Mouse (Mus musculus): ENCODE results near the gene Hist1h4b. TPM values are rescaled to one million over a fixed set of nuclear protein-coding genes. Genes with fewer than 3 reads are reported as not detected.

The Hist1h4b gene
- total and polyA plus RNA-seq, 3 experiments: 3.9 to 65.2 (median 64.3) TPM

- DNase-seq: no peak
Observed at GRCm38 (mm10) chr13:23799405-23799804, 42.6 kb downstream of the Hist1h4b start.

GRCm38 (mm10) chr13:23804532-23804931 lies 47.7 kb downstream of the Hist1h4b start:
- no peak for DNase-seq

DNA sequence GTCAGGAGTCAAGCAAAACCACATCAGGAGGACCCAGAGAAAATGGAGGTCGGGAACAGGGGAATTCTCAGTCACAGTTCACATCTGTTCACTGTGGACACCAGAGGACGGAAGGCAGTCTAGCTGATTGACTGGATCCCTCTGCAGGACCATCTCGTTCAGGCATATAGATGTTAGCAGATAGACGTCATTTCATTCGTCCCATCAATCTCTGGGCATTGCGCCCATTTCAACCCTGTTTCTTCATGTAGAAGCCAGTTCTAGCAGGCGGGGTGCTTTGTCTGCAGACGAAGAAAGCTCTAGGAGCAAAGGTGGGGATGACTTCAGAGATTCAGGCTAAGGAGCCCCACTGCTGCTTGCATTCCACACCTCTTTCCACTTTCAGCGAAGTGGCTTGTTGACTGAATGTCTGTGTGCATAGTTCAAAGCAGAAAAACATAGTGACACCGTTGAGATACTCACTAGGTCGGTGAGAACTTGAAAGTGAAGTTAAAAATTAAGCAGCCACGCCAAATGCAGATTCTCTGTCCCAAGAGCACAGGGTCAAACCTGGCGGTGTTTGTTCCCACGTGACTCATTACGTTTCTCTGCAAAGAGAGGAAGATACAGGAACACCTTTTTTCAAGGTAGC lies 49.7 kb downstream of the Hist1h4b start, which contains the start of gene Slc17a2:
Slc17a2 (plus strand) TSS at position 572 of the 631 bp plus-strand sequence.
- no peak for DNase-seq

Small RNA genes within 50 kb of the gene (microRNA-seq; reads per million reads assigned to microRNA genes)
- gene Gm44314 (0 reads per million in 2 experiments), gene Gm44484 (0 reads per million in 2 experiments)

Other genes starting within 250 kb of the Hist1h4b start
Only the 30 nearest of the 37 such genes appear.
- 1 to 10 TPM; 2.4 to 3.4 TPM for gene Hist1h1d, start 203.8 kb upstream of the Hist1h4b start, total RNA-seq (2021)
- gene Hist1h1d, start 203.8 kb upstream of the Hist1h4b start, polyA plus RNA-seq (2012; rRNA removed): not detected in 2 replicates
- 10 to 100 TPM; 41.4 to 51.2 TPM for gene Hist1h3e, start 194.6 kb upstream of the Hist1h4b start, total RNA-seq (2021)
- gene Hist1h3e, start 194.6 kb upstream of the Hist1h4b start, polyA plus RNA-seq (2012; rRNA removed): 12.8 and 14.0 TPM in 2 replicates
- 1 to 10 TPM; 2.7 to 4.9 TPM for gene Hist1h2ae, start 185.8 kb upstream of the Hist1h4b start, total RNA-seq (2021)
- 0.90 and 3.7 TPM in 2 replicates for gene Hist1h2ae, start 185.8 kb upstream of the Hist1h4b start, polyA plus RNA-seq (2012; rRNA removed)
- 10 to 100 TPM; 41.1 to 60.2 TPM for gene Hist1h2bg, start 185.6 kb upstream of the Hist1h4b start, total RNA-seq (2021)
- 25.3 and 27.0 TPM in 2 replicates for gene Hist1h2bg, start 185.6 kb upstream of the Hist1h4b start, polyA plus RNA-seq (2012; rRNA removed)
- 10 to 100 TPM; 17.9 to 21.6 TPM for gene Hist1h2bf, start 182.8 kb upstream of the Hist1h4b start, total RNA-seq (2021)
- 0.80 and 5.5 TPM in 2 replicates for gene Hist1h2bf, start 182.8 kb upstream of the Hist1h4b start, polyA plus RNA-seq (2012; rRNA removed)
- gene Hist1h2ad, start 182.6 kb upstream of the Hist1h4b start, total RNA-seq (2021): 1 to 10 TPM; 2.9 to 6.4 TPM
- 2.5 and 3.2 TPM in 2 replicates for gene Hist1h2ad, start 182.6 kb upstream of the Hist1h4b start, polyA plus RNA-seq (2012; rRNA removed)
- gene Hist1h3d, start 181.2 kb upstream of the Hist1h4b start, total RNA-seq (2021): 1 to 10 TPM; 3.7 to 6.5 TPM
- gene Hist1h3d, start 181.2 kb upstream of the Hist1h4b start, polyA plus RNA-seq (2012; rRNA removed): 3.7 TPM in 2 replicates
- 100 to 1,000 TPM; 118 to 129 TPM for gene Hist1h4d, start 175.4 kb upstream of the Hist1h4b start, total RNA-seq (2021)
- 2.6 and 2.7 TPM in 2 replicates for gene Hist1h4d, start 175.4 kb upstream of the Hist1h4b start, polyA plus RNA-seq (2012; rRNA removed)
- 10 to 100 TPM; 11.3 to 14.8 TPM for gene Hist1h2be, start 135.9 kb upstream of the Hist1h4b start, total RNA-seq (2021)
- 1.7 and 2.0 TPM in 2 replicates for gene Hist1h2be, start 135.9 kb upstream of the Hist1h4b start, polyA plus RNA-seq (2012; rRNA removed)
- 10 to 100 TPM; 44.2 to 71.4 TPM for gene Hist1h1e, start 134.5 kb upstream of the Hist1h4b start, total RNA-seq (2021)
- 1.0 and 1.2 TPM in 2 replicates for gene Hist1h1e, start 134.5 kb upstream of the Hist1h4b start, polyA plus RNA-seq (2012; rRNA removed)
- 1 to 10 TPM; 2.0 to 2.5 TPM for gene Hist1h2ac, start 73.1 kb upstream of the Hist1h4b start, total RNA-seq (2021)
- gene Hist1h2ac, start 73.1 kb upstream of the Hist1h4b start, polyA plus RNA-seq (2012; rRNA removed): 0.34 and 0.87 TPM in 2 replicates
- 100 to 1,000 TPM; 143 to 210 TPM for gene Hist1h2bc, start 72.8 kb upstream of the Hist1h4b start, total RNA-seq (2021)
- 308 and 343 TPM in 2 replicates for gene Hist1h2bc, start 72.8 kb upstream of the Hist1h4b start, polyA plus RNA-seq (2012; rRNA removed)
- not detected for gene Hist1h1t, start 61.2 kb upstream of the Hist1h4b start, total RNA-seq (2021)
- gene Hist1h1t, start 61.2 kb upstream of the Hist1h4b start, polyA plus RNA-seq (2012; rRNA removed): not detected in 2 replicates
- 10 to 100 TPM; 70.2 to 84.7 TPM for gene Hist1h4c, start 58.6 kb upstream of the Hist1h4b start, total RNA-seq (2021)
- gene Hist1h4c, start 58.6 kb upstream of the Hist1h4b start, polyA plus RNA-seq (2012; rRNA removed): 1.7 and 2.8 TPM in 2 replicates
- gene Hfe, start 46.2 kb upstream of the Hist1h4b start, total RNA-seq (2021): 10 to 100 TPM; 22.3 to 33.0 TPM
- gene Hfe, start 46.2 kb upstream of the Hist1h4b start, polyA plus RNA-seq (2012; rRNA removed): 27.9 and 30.3 TPM in 2 replicates
- gene Hist1h1c, start 18.2 kb upstream of the Hist1h4b start, total RNA-seq (2021): 100 to 1,000 TPM; 168 to 270 TPM
- 32.9 and 41.2 TPM in 2 replicates for gene Hist1h1c, start 18.2 kb upstream of the Hist1h4b start, polyA plus RNA-seq (2012; rRNA removed)
- 10 to 100 TPM in 1 of 2 experiments, 1 to 10 TPM in 1; 4.6 to 14.7 TPM for gene Hist1h3c, start 11.4 kb upstream of the Hist1h4b start, total RNA-seq (2021)
- 4.9 and 6.7 TPM in 2 replicates for gene Hist1h3c, start 11.4 kb upstream of the Hist1h4b start, polyA plus RNA-seq (2012; rRNA removed)
- gene Hist1h2bb, start 10.3 kb upstream of the Hist1h4b start, total RNA-seq (2021): 10 to 100 TPM; 17.1 TPM
- 4.2 and 5.6 TPM in 2 replicates for gene Hist1h2bb, start 10.3 kb upstream of the Hist1h4b start, polyA plus RNA-seq (2012; rRNA removed)
- 10 to 100 TPM; 25.7 to 26.0 TPM for gene Hist1h2ab, start 5.9 kb upstream of the Hist1h4b start, total RNA-seq (2021)
- 1.6 and 4.1 TPM in 2 replicates for gene Hist1h2ab, start 5.9 kb upstream of the Hist1h4b start, polyA plus RNA-seq (2012; rRNA removed)
- 10 to 100 TPM; 25.0 to 32.1 TPM for gene Hist1h3b, start 4.7 kb upstream of the Hist1h4b start, total RNA-seq (2021)
- gene Hist1h3b, start 4.7 kb upstream of the Hist1h4b start, polyA plus RNA-seq (2012; rRNA removed): 2.5 and 3.2 TPM in 2 replicates
- 10 to 100 TPM; 21.1 to 26.3 TPM for gene Hist1h4a, start 4.2 kb downstream of the Hist1h4b start, total RNA-seq (2021)
- gene Hist1h4a, start 4.2 kb downstream of the Hist1h4b start, polyA plus RNA-seq (2012; rRNA removed): 0.36 and 2.1 TPM in 2 replicates
- 10 to 100 TPM; 32.5 to 35.7 TPM for gene Hist1h3a, start 5.4 kb downstream of the Hist1h4b start, total RNA-seq (2021)
- gene Hist1h3a, start 5.4 kb downstream of the Hist1h4b start, polyA plus RNA-seq (2012; rRNA removed): 4.2 and 6.6 TPM in 2 replicates
- gene Hist1h1a, start 6.7 kb downstream of the Hist1h4b start, total RNA-seq (2021): 10 to 100 TPM; 11.0 to 19.6 TPM
- 0.21 and 0.25 TPM in 2 replicates for gene Hist1h1a, start 6.7 kb downstream of the Hist1h4b start, polyA plus RNA-seq (2012; rRNA removed)
- gene Trim38, start 12.9 kb downstream of the Hist1h4b start, total RNA-seq (2021): under 1 TPM in 1 of 2 experiments, not detected in 1; 0.43 TPM
- not detected in 2 replicates for gene Trim38, start 12.9 kb downstream of the Hist1h4b start, polyA plus RNA-seq (2012; rRNA removed)
- under 1 TPM in 1 of 2 experiments, not detected in 1; 0.20 TPM for gene Slc17a2, start 50.0 kb downstream of the Hist1h4b start, total RNA-seq (2021)
- gene Slc17a2, start 50.0 kb downstream of the Hist1h4b start, polyA plus RNA-seq (2012; rRNA removed): 0.07 TPM in 1 of 2 replicates, not detected in the other
- gene Slc17a3, start 82.4 kb downstream of the Hist1h4b start, total RNA-seq (2021): 1 to 10 TPM in 1 of 2 experiments, under 1 TPM in 1; 0.35 to 1.6 TPM
- 0.20 TPM in 1 of 2 replicates, not detected in the other for gene Slc17a3, start 82.4 kb downstream of the Hist1h4b start, polyA plus RNA-seq (2012; rRNA removed)
- under 1 TPM in 1 of 2 experiments, not detected in 1; 0.24 TPM for gene Slc17a1, start 110.7 kb downstream of the Hist1h4b start, total RNA-seq (2021)
- not detected in 2 replicates for gene Slc17a1, start 110.7 kb downstream of the Hist1h4b start, polyA plus RNA-seq (2012; rRNA removed)
- gene Slc17a4, start 158.0 kb downstream of the Hist1h4b start, total RNA-seq (2021): under 1 TPM; 0.14 to 0.43 TPM
- gene Slc17a4, start 158.0 kb downstream of the Hist1h4b start, polyA plus RNA-seq (2012; rRNA removed): 0.08 and 0.15 TPM in 2 replicates
- not detected for gene Hist1h2ba, start 177.1 kb downstream of the Hist1h4b start, total RNA-seq (2021)
- not detected in 2 replicates for gene Hist1h2ba, start 177.1 kb downstream of the Hist1h4b start, polyA plus RNA-seq (2012; rRNA removed)
- not detected for gene Hist1h2aa, start 177.4 kb downstream of the Hist1h4b start, total RNA-seq (2021)
- gene Hist1h2aa, start 177.4 kb downstream of the Hist1h4b start, polyA plus RNA-seq (2012; rRNA removed): not detected in 2 replicates